Mouse (Mus musculus): Measurements from ENCODE around the gene Flrt1. TPM values are rescaled to one million over a fixed set of nuclear protein-coding genes. Genes with fewer than 3 reads are reported as not detected.

The Flrt1 gene
- total and polyA plus RNA-seq, 3 experiments = not detected

DNA sequence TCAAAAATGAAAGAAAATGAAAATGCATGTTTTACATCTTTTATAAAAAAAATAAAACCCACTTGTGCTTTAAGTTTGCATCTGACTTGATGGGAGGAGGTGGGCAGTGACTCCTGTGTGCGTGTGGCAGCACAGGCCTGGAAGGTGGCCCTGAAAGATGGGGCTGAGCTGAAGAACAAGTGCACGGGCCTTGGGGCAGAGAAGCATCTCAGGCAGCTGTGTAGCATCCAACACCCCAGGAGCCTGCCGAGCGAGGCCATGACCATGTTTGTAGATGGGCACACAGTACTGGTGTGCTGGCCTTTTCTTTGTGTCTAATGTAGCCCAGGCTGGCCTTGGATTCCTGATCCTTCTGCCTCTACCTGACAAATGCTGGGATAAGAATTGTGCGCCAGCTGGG, 43.4 kb downstream of the Flrt1 start:
- Histone ChIP-seq H3K27ac (ENCODE audit: insufficient read depth, low read depth) (no peak overlapping the region), H3K4me1 (ENCODE audit: control insufficient read depth in 1 of 2, insufficient read depth in 2 of 2) (peaks cover 11 to 22% of the 10 kb centered on the region in 2 experiments), H3K27me3 (replicated peaks) (peaks cover 65% of the 10 kb centered on the region), H3K4me2 (ENCODE audit: insufficient read depth, low read depth, poor library complexity, severe bottlenecking) (no peak overlapping the region), H3K36me3 (replicated peaks in 1 of 2; ENCODE audit: control insufficient read depth in 1 of 2, insufficient read depth in 1 of 2, low read length in 1 of 2) (no peaks in the 10 kb centered on the region), H3K79me2 (replicated peaks; ENCODE audit: control insufficient read depth, extremely low read depth, insufficient read depth, poor library complexity, severe bottlenecking) (no peaks in the 10 kb centered on the region), H3K4me3 (replicated peaks in 1 of 3; ENCODE audit: low read depth in 2 of 3, low read length in 2 of 3, poor library complexity in 1 of 3) (no peak overlapping the region), H3K9me3 (replicated peaks; ENCODE audit: low read length) (no peaks in the 10 kb centered on the region), H3K9ac (ENCODE audit: insufficient read depth, low read depth) (no peak overlapping the region)
- in situ Hi-C loops (cut with MboI; ENCODE audit: low pct_ligation_motif_present, low pct_unique_long_range_greater_than_20kb, low sequenced_read_pairs) (loop anchor here (25.0 kb wide), 1 partner anchor 350 kb away; the partner anchor contains the start of gene 2700081O15Rik), dilution Hi-C loops (cut with MboI; ENCODE audit: extremely low pct_ligation_motif_present, extremely low pct_unique_long_range_greater_than_20kb, low sequenced_read_pairs) (no loop called here)
- no peak for DNase-seq (ENCODE audit: extremely low read depth)
- TF ChIP-seq GABPA (IDR thresholded peaks at IDR 0.05; ENCODE audit: insufficient replicate concordance, low read depth, low read length) (no peak), PAX5 (IDR thresholded peaks at IDR 0.05; ENCODE audit: low read length) (no peak), USF1 (IDR thresholded peaks at IDR 0.05; ENCODE audit: low read depth, low read length) (no peak)

DNA sequence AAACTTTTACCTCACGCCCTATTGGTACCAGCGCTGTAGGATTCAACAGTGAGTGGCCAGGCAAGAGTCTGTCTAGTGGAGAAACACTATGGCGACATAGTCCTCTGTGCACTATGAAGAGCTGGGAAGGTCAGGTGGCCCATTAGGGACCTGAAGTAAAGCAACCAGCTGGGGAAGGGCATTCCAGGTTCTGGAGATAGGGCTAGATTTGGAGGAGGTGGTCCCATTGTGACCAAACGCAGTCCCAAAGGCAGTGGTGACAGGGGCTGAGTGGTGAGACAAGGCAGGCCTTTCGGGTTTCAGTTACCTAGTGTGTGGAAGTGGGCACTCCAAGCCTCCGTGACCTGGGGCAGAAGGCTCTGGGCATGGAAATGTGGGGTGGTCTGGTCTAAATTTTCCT, 47.0 kb downstream of the Flrt1 start:
- TF ChIP-seq NELFE (IDR thresholded peaks at IDR 0.05; ENCODE audit: low read depth, low read length) = no peak
- no peak for TF ChIP-seq BHLHE40 (IDR thresholded peaks at IDR 0.05; ENCODE audit: low read depth, low read length)
- TF ChIP-seq MXI1 (IDR thresholded peaks at IDR 0.05; ENCODE audit: low read depth, low read length) = no peak
- no peak for TF ChIP-seq POLR2A (IDR thresholded peaks at IDR 0.05; ENCODE audit: low read depth, low read length)
- TF ChIP-seq MYC (IDR thresholded peaks at IDR 0.05; ENCODE audit: low read depth, low read length) = no peak
- no peak for DNase-seq (ENCODE audit: extremely low read depth)
- Histone ChIP-seq H3K79me2 (replicated peaks; ENCODE audit: control insufficient read depth, extremely low read depth, insufficient read depth, poor library complexity, severe bottlenecking) (no peaks in the 10 kb centered on the region), H3K4me2 (ENCODE audit: insufficient read depth, low read depth, poor library complexity, severe bottlenecking) (no peak overlapping the region), H3K9me3 (replicated peaks; ENCODE audit: low read length) (no peaks in the 10 kb centered on the region), H3K27me3 (replicated peaks) (peaks cover 78% of the 10 kb centered on the region), H3K4me1 (ENCODE audit: control insufficient read depth in 1 of 2, insufficient read depth in 2 of 2) (peaks cover 9 to 22% of the 10 kb centered on the region in 2 experiments), H3K9ac (ENCODE audit: insufficient read depth, low read depth) (no peak overlapping the region), H3K36me3 (replicated peaks in 1 of 2; ENCODE audit: control insufficient read depth in 1 of 2, insufficient read depth in 1 of 2, low read length in 1 of 2) (no peaks in the 10 kb centered on the region), H3K4me3 (replicated peaks in 1 of 3; ENCODE audit: low read depth in 2 of 3, low read length in 2 of 3, poor library complexity in 1 of 3) (no peak overlapping the region), H3K27ac (ENCODE audit: insufficient read depth, low read depth) (no peak overlapping the region)
- dilution Hi-C loops (cut with MboI; ENCODE audit: extremely low pct_ligation_motif_present, extremely low pct_unique_long_range_greater_than_20kb, low sequenced_read_pairs) = no loop called here
- in situ Hi-C loops (cut with MboI; ENCODE audit: low pct_ligation_motif_present, low pct_unique_long_range_greater_than_20kb, low sequenced_read_pairs) = loop anchor here (5.0 to 25.0 kb wide), 2 partner anchors 149 to 354 kb away; partner anchors contain the start of genes 2700081O15Rik and Otub1

DNA sequence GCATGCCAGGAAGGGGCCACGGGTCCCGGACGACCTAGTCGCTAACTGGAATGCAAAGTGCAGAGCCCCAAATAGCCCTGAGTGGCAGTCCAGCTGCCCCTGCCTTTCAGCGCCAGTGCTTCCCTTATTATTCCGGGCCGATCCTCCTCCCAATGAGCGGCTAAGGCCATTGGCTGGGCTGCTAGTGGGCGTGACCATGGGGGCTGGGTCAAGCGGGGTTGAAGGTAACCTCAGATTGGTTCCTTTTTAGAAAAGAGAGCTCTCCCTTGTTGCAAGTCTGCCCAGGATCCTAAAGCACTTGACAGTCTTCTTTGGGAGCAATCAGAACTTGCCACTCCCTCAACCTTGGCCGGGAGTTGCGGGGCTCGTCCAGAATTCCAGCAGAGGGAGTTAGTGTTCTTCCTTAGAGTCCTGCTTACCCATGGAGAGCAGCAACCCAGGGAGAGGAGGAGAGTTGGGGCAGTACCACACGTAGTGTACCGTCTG, 47.8 kb downstream of the Flrt1 start:
- DNase-seq (ENCODE audit: extremely low read depth) = peak; percentile 80
- dilution Hi-C loops (cut with MboI; ENCODE audit: extremely low pct_ligation_motif_present, extremely low pct_unique_long_range_greater_than_20kb, low sequenced_read_pairs) = no loop called here
- peaks cover 1% of the 10 kb centered on the region for H3K9me3 ChIP-seq (replicated peaks; ENCODE audit: low read length)
- no peaks in the 10 kb centered on the region for H3K36me3 ChIP-seq (replicated peaks in 1 of 2; ENCODE audit: control insufficient read depth in 1 of 2, insufficient read depth in 1 of 2, low read length in 1 of 2)
- in situ Hi-C loops (cut with MboI; ENCODE audit: low pct_ligation_motif_present, low pct_unique_long_range_greater_than_20kb, low sequenced_read_pairs) = loop anchor here (5.0 to 25.0 kb wide), 2 partner anchors 150 to 355 kb away; partner anchors contain the start of genes 2700081O15Rik and Otub1
- H3K4me1 ChIP-seq (ENCODE audit: control insufficient read depth in 1 of 2, insufficient read depth in 2 of 2) = peaks cover 9 to 22% of the 10 kb centered on the region in 2 experiments
- H3K27ac ChIP-seq (ENCODE audit: insufficient read depth, low read depth) = no peak overlapping the region
- no peak overlapping the region; the same call in 1 of the 2 replicates for H3K9ac ChIP-seq (ENCODE audit: insufficient read depth, low read depth)
- H3K27me3 ChIP-seq (replicated peaks) = peaks cover 78% of the 10 kb centered on the region
- H3K4me2 ChIP-seq (ENCODE audit: insufficient read depth, low read depth, poor library complexity, severe bottlenecking) = peak overlapping the region; percentile 89
- TF ChIP-seq TBP (conservative IDR thresholded peaks at IDR 0.05; ENCODE audit: low read depth, low read length) (0 out of 2 replicates have a peak, but pooled peaks have one; percentile 24), ZKSCAN1 (IDR thresholded peaks at IDR 0.05; ENCODE audit: borderline replicate concordance, low read depth, low read length) (no peak), MEF2A (IDR thresholded peaks at IDR 0.05; ENCODE audit: borderline replicate concordance, low read depth, low read length) (no peak), E2F4 (IDR thresholded peaks at IDR 0.05; ENCODE audit: insufficient replicate concordance, low read depth, low read length) (no peak), JUN (IDR thresholded peaks at IDR 0.05; ENCODE audit: insufficient read depth, low read depth, low read length) (no peak), ELF1 (IDR thresholded peaks at IDR 0.05; ENCODE audit: low read depth, low read length) (no peak), NELFE (IDR thresholded peaks at IDR 0.05; ENCODE audit: low read depth, low read length) (no peak), CHD2 (IDR thresholded peaks at IDR 0.05; ENCODE audit: low read length) (no peak), POLR2AphosphoS2 (IDR thresholded peaks at IDR 0.05; ENCODE audit: low read depth, low read length) (no peak), MXI1 (IDR thresholded peaks at IDR 0.05; ENCODE audit: low read depth, low read length) (no peak), ZNF384 (IDR thresholded peaks at IDR 0.05; ENCODE audit: low read depth, low read length) (no peak), SIN3A (IDR thresholded peaks at IDR 0.05; ENCODE audit: low read length) (0 out of 2 replicates have a peak, but pooled peaks have one; percentile 4), POLR2A (IDR thresholded peaks at IDR 0.05; ENCODE audit: low read depth, low read length) (peak; percentile 56; the same call in 1 of the 2 replicates), UBTF (IDR thresholded peaks at IDR 0.05; ENCODE audit: low read depth, low read length) (no peak), CTCF (conservative IDR thresholded peaks at IDR 0.05 in 1 of 2, IDR thresholded peaks at IDR 0.05 in 1 of 2; ENCODE audit: low read depth in 2 of 2, low read length in 2 of 2) (no peak), IRF4 (IDR thresholded peaks at IDR 0.05; ENCODE audit: low read depth, low read length) (no peak)
- H3K79me2 ChIP-seq (replicated peaks; ENCODE audit: control insufficient read depth, extremely low read depth, insufficient read depth, poor library complexity, severe bottlenecking) = no peaks in the 10 kb centered on the region
- peak overlapping the region in 2 of 3 experiments; percentile 44 to 57 for H3K4me3 ChIP-seq (replicated peaks in 1 of 3; ENCODE audit: low read depth in 2 of 3, low read length in 2 of 3, poor library complexity in 1 of 3)

Measured in CH12.LX (cell line).